Mouse (Mus musculus) brain, adult 2 months (tissue): ENCODE measurements around the gene Shq1.

ENCODE experiments used
- DNase-seq: peaks from one replicate; pipeline ENCODE4 v3.0.0; 2011; ENCODE audit warnings: low read depth, low spot score

Gene Shq1

GRCm38 (mm10) chr6:100606805-100607204, 64.2 kb downstream of the Shq1 start:
- no peak for DNase-seq

GRCm38 (mm10) chr6:100603702-100604101, 67.3 kb downstream of the Shq1 start:
- DNase-seq: peak; percentile 15

- no peak for DNase-seq
Measured at GRCm38 (mm10) chr6:100601634-100602033, 69.3 kb downstream of the Shq1 start.

- DNase-seq: no peak
Measured at GRCm38 (mm10) chr6:100593857-100594256, 77.1 kb downstream of the Shq1 start.

GRCm38 (mm10) chr6:100592991-100593390, 78.0 kb downstream of the Shq1 start:
- DNase-seq: no peak

- no peak for DNase-seq
Measured at GRCm38 (mm10) chr6:100590602-100591001, 80.4 kb downstream of the Shq1 start.

GRCm38 (mm10) chr6:100588876-100589275, 82.1 kb downstream of the Shq1 start:
- DNase-seq: no peak

GRCm38 (mm10) chr6:100586758-100587157, 84.2 kb downstream of the Shq1 start:
- DNase-seq: no peak

- DNase-seq: peak; percentile 41
Measured at GRCm38 (mm10) chr6:100581951-100582350, 89.0 kb downstream of the Shq1 start.

- DNase-seq: peak; percentile 60
Measured at GRCm38 (mm10) chr6:100581056-100581455, 89.9 kb downstream of the Shq1 start.

GRCm38 (mm10) chr6:100577590-100577989, 93.4 kb downstream of the Shq1 start:
- DNase-seq: no peak

GRCm38 (mm10) chr6:100576171-100576570, 94.8 kb downstream of the Shq1 start:
- no peak for DNase-seq

GRCm38 (mm10) chr6:100566774-100567173, 104.2 kb downstream of the Shq1 start:
- DNase-seq: no peak

GRCm38 (mm10) chr6:100564516-100564915, 106.4 kb downstream of the Shq1 start:
- DNase-seq: no peak

GRCm38 (mm10) chr6:100563552-100564341, 107.2 kb downstream of the Shq1 start:
- peak; percentile 95 for DNase-seq

GRCm38 (mm10) chr6:100562719-100563551, 108.0 kb downstream of the Shq1 start:
- DNase-seq: peak; percentile 76

GRCm38 (mm10) chr6:100558057-100558456, 112.9 kb downstream of the Shq1 start:
- DNase-seq: peak; percentile 96

GRCm38 (mm10) chr6:100542154-100542997, 128.6 kb downstream of the Shq1 start:
- no peak for DNase-seq

- peak; percentile 13 for DNase-seq
Measured at GRCm38 (mm10) chr6:100539698-100540097, 131.3 kb downstream of the Shq1 start.

GRCm38 (mm10) chr6:100538570-100538969, 132.4 kb downstream of the Shq1 start:
- DNase-seq: no peak

- no peak for DNase-seq
Measured at GRCm38 (mm10) chr6:100537987-100538386, 133.0 kb downstream of the Shq1 start.

GRCm38 (mm10) chr6:100537042-100537441, 133.9 kb downstream of the Shq1 start:
- DNase-seq: no peak
